Mouse (Mus musculus): ENCODE data around the gene Dlat. TPM values are rescaled to one million over a fixed set of nuclear protein-coding genes. Genes with fewer than 3 reads are reported as not detected.

The Dlat gene
- polyA plus RNA-seq, 1 experiment, result 42.1 TPM

DNA sequence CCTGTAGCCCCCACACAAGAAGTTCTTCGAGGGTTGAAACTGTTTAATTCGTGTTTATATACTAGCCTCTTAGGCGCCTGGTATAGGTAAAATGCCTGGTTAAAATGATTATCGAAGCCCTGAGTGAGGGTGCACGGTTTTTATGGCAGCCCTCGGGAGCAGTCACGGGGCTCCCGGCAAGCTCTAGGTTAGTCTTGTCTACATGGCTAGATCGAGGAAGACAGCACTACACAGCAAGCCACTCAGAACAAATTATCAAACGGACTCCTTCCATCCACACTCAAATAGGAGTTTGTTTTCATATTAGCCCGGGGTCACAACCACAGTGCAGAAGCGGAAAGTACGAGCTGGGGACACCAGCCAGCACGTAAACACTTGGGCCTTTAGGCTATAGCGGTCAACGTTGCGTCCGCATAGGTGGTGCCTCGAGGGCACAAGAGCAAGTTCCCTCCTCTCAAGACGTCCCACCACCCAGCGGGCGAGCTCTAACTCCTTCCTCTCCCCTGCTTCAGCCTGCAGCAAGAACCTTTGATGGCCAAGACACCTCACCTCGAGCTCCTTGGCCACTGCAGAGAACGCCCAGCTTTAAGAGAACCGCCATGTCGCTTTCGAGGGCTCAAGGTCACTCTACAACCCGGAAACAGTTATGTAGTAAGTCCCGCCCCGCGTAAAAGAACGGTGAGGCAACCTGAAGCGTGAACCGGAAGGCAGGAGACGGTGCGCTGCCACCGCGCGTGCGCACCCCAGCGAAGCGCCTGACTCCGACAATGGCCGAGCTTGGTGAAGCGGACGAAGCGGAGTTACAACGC lies 56.2 kb downstream of the Dlat start, which contains the start of the genes Sdhd and Timm8b:
Gene Sdhd, minus strand, starts transcription at position 624 of the 809 bp plus-strand sequence.
Gene Timm8b, plus strand, starts transcription at position 722 of the 809 bp plus-strand sequence.
- peaks cover 59% of the 10 kb centered on the region for H3K36me3 ChIP-seq (ENCODE audit: control insufficient read depth, insufficient read depth)
- TF ChIP-seq CEBPB (IDR thresholded peaks at IDR 0.05; ENCODE audit: low read depth) (peak; percentile 63), MYOG (IDR thresholded peaks at IDR 0.05; ENCODE audit: control insufficient read depth, extremely low read depth, insufficient read length) (no peak), CTCF (IDR thresholded peaks at IDR 0.05; ENCODE audit: control insufficient read depth, insufficient read depth, insufficient read length) (no peak), FOSL1 (IDR thresholded peaks at IDR 0.05; ENCODE audit: insufficient read depth, low read length, poor library complexity, severe bottlenecking) (no peak), MYOD1 (IDR thresholded peaks at IDR 0.05; ENCODE audit: control insufficient read depth, insufficient read length, low read depth) (no peak), USF1 (IDR thresholded peaks at IDR 0.05; ENCODE audit: low read depth) (no peak), MAX (IDR thresholded peaks at IDR 0.05) (peak; percentile 63)

GRCm38 (mm10) chr9:50602055-50602845 lies 57.3 kb downstream of the Dlat start:
- H3K4me3 ChIP-seq (ENCODE audit: insufficient read depth, poor library complexity, severe bottlenecking), result peak overlapping the region; percentile 86
- H3K79me3 ChIP-seq (ENCODE audit: low read depth), result peaks cover 52% of the 10 kb centered on the region
- peaks cover 72% of the 10 kb centered on the region for H3K79me2 ChIP-seq (ENCODE audit: control insufficient read depth, insufficient read depth)
- H3K27me3 ChIP-seq (ENCODE audit: control insufficient read depth, insufficient read depth, insufficient read length), result no peaks in the 10 kb centered on the region
- H3K36me3 ChIP-seq (ENCODE audit: control insufficient read depth, insufficient read depth), result peaks cover 59% of the 10 kb centered on the region
- no peak overlapping the region for H3ac ChIP-seq (ENCODE audit: control insufficient read depth, insufficient read length, low read depth)
- no peak for TF ChIP-seq MYOG (IDR thresholded peaks at IDR 0.05; ENCODE audit: control insufficient read depth, extremely low read depth, insufficient read length)
- no peak for TF ChIP-seq USF1 (IDR thresholded peaks at IDR 0.05; ENCODE audit: low read depth)
- no peak for TF ChIP-seq MAX (IDR thresholded peaks at IDR 0.05)
- TF ChIP-seq MYOD1 (IDR thresholded peaks at IDR 0.05; ENCODE audit: control insufficient read depth, insufficient read length, low read depth), result no peak
- TF ChIP-seq CTCF (IDR thresholded peaks at IDR 0.05; ENCODE audit: control insufficient read depth, insufficient read depth, insufficient read length), result no peak
- TF ChIP-seq FOSL1 (IDR thresholded peaks at IDR 0.05; ENCODE audit: insufficient read depth, low read length, poor library complexity, severe bottlenecking), result no peak
- no peak for TF ChIP-seq CEBPB (IDR thresholded peaks at IDR 0.05; ENCODE audit: low read depth)

More for the DNA sequence above, 56.2 kb downstream of the Dlat start, which contains the start of the genes Sdhd and Timm8b:
- H3ac ChIP-seq (ENCODE audit: control insufficient read depth, insufficient read length, low read depth), result peak within 1 kb of the TSS; percentile 82
- no peaks in the 10 kb centered on the region for H3K27me3 ChIP-seq (ENCODE audit: control insufficient read depth, insufficient read depth, insufficient read length)
- peak within 1 kb of the TSS; percentile 86 for H3K4me3 ChIP-seq (ENCODE audit: insufficient read depth, poor library complexity, severe bottlenecking)
- H3K79me3 ChIP-seq (ENCODE audit: low read depth), result peaks cover 57% of the 10 kb centered on the region
- peaks cover 76% of the 10 kb centered on the region for H3K79me2 ChIP-seq (ENCODE audit: control insufficient read depth, insufficient read depth)

DNA sequence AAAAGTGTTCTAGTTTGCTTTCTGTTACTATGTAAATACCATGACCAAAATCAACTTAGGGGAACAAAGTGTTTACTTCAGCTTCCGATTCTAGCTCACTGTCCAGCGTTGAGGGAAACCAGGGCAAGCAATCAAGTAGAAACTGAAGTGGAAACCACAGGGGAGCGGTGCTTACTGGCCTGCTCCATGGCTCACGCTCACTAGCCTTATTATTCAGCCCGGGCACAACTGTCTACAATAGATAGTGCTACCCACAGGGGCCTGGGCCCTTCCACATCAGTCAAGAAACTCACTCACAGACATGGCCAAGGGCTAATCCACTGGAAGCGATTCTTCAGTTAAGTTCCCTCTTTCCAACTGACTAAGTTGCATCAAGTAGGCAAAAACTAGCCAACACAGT lies 58.0 kb downstream of the Dlat start:
- no peak overlapping the region for H3K4me3 ChIP-seq (ENCODE audit: insufficient read depth, poor library complexity, severe bottlenecking)
- peaks cover 60% of the 10 kb centered on the region for H3K36me3 ChIP-seq (ENCODE audit: control insufficient read depth, insufficient read depth)
- H3K79me3 ChIP-seq (ENCODE audit: low read depth), result peaks cover 52% of the 10 kb centered on the region
- peaks cover 65% of the 10 kb centered on the region for H3K79me2 ChIP-seq (ENCODE audit: control insufficient read depth, insufficient read depth)
- TF ChIP-seq CEBPB (IDR thresholded peaks at IDR 0.05; ENCODE audit: low read depth) (no peak), CTCF (IDR thresholded peaks at IDR 0.05; ENCODE audit: control insufficient read depth, insufficient read depth, insufficient read length) (no peak), MYOD1 (IDR thresholded peaks at IDR 0.05; ENCODE audit: control insufficient read depth, insufficient read length, low read depth) (no peak), USF1 (IDR thresholded peaks at IDR 0.05; ENCODE audit: low read depth) (no peak), MYOG (IDR thresholded peaks at IDR 0.05; ENCODE audit: control insufficient read depth, extremely low read depth, insufficient read length) (no peak), FOSL1 (IDR thresholded peaks at IDR 0.05; ENCODE audit: insufficient read depth, low read length, poor library complexity, severe bottlenecking) (no peak), MAX (IDR thresholded peaks at IDR 0.05) (no peak)
- no peaks in the 10 kb centered on the region for H3K27me3 ChIP-seq (ENCODE audit: control insufficient read depth, insufficient read depth, insufficient read length)
- no peak overlapping the region for H3ac ChIP-seq (ENCODE audit: control insufficient read depth, insufficient read length, low read depth)

DNA sequence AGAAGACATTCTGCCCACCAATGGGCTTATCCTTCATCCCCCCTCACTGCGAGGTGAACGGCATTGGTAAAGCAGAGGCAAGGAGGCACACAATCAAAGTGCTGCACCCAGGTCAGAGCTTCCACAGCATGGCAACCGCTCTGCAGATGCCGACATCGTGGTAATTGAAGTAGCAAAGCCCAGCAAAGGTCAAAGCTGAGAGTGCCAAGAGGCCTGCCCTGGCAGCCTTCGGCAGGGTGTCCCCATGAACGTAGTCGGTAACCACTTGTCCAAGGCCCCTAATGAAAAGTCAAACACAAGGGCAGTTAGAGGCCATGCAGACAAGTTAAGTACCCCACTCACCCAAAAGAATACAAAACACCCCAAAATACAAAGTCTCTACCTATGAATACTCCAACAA lies 62.6 kb downstream of the Dlat start:
- Histone ChIP-seq H3K79me2 (ENCODE audit: control insufficient read depth, insufficient read depth) (peaks cover 29% of the 10 kb centered on the region), H3K27me3 (ENCODE audit: control insufficient read depth, insufficient read depth, insufficient read length) (no peaks in the 10 kb centered on the region), H3K4me3 (ENCODE audit: insufficient read depth, poor library complexity, severe bottlenecking) (no peak overlapping the region), H3K79me3 (ENCODE audit: low read depth) (peaks cover 19% of the 10 kb centered on the region), H3K36me3 (ENCODE audit: control insufficient read depth, insufficient read depth) (peaks cover 53% of the 10 kb centered on the region), H3ac (ENCODE audit: control insufficient read depth, insufficient read length, low read depth) (no peak overlapping the region)
- TF ChIP-seq MAX (IDR thresholded peaks at IDR 0.05) (no peak), MYOD1 (IDR thresholded peaks at IDR 0.05; ENCODE audit: control insufficient read depth, insufficient read length, low read depth) (no peak), CTCF (IDR thresholded peaks at IDR 0.05; ENCODE audit: control insufficient read depth, insufficient read depth, insufficient read length) (no peak), MYOG (IDR thresholded peaks at IDR 0.05; ENCODE audit: control insufficient read depth, extremely low read depth, insufficient read length) (no peak), USF1 (IDR thresholded peaks at IDR 0.05; ENCODE audit: low read depth) (no peak), CEBPB (IDR thresholded peaks at IDR 0.05; ENCODE audit: low read depth) (no peak), FOSL1 (IDR thresholded peaks at IDR 0.05; ENCODE audit: insufficient read depth, low read length, poor library complexity, severe bottlenecking) (no peak)

DNA sequence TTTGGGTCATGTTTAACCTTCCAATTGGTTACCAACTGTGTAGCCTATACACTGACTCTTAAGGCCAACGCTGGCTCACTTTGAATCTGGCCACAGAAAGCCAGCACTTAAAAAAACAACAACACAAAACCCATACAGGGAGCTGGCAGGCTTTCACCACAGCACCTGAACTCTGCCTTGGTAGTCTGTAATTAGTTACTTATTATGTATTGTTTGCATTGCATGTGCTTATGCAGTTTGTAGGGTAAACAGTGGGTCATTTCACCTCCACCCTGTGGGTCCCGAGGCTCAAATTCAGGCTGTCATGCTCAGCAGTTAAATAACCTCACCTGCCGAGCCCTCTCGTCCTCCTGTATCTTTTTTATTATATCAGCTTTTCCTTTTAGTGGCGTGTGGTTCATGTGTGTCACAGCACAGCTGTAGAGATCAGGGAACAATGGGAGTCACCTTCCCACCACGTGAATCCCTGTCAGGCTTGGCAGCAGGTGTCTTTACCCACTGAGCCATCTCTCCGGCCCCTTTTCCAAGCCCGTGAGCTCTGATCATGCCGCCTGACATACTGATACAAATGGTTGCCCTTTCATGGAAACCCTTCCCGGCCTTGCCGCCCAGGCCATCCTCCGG lies 64.7 kb downstream of the Dlat start:
- no peak for TF ChIP-seq CEBPB (IDR thresholded peaks at IDR 0.05; ENCODE audit: low read depth)
- TF ChIP-seq MYOD1 (IDR thresholded peaks at IDR 0.05; ENCODE audit: control insufficient read depth, insufficient read length, low read depth), result no peak
- TF ChIP-seq MAX (IDR thresholded peaks at IDR 0.05), result no peak
- no peaks in the 10 kb centered on the region for H3K27me3 ChIP-seq (ENCODE audit: control insufficient read depth, insufficient read depth, insufficient read length)
- H3K36me3 ChIP-seq (ENCODE audit: control insufficient read depth, insufficient read depth), result peaks cover 44% of the 10 kb centered on the region
- peaks cover 8% of the 10 kb centered on the region for H3K79me2 ChIP-seq (ENCODE audit: control insufficient read depth, insufficient read depth)
- no peak overlapping the region for H3ac ChIP-seq (ENCODE audit: control insufficient read depth, insufficient read length, low read depth)
- H3K4me3 ChIP-seq (ENCODE audit: insufficient read depth, poor library complexity, severe bottlenecking), result no peak overlapping the region
- H3K79me3 ChIP-seq (ENCODE audit: low read depth), result peaks cover 1% of the 10 kb centered on the region
